Mouse (Mus musculus) E14TG2a.4 (cell line): ENCODE data around the gene Gart.

Experiments
- CTCF ChIP-seq: conservative IDR thresholded peaks from 2 replicates; pipeline ENCODE4 v1.5.1; 2014; ENCODE audit warnings: low read length
- NANOG ChIP-seq: IDR thresholded peaks from 2 replicates; pipeline ENCODE4 v1.6.1; 2014; ENCODE audit warnings: borderline replicate concordance, low read length, mixed read lengths

DNA sequence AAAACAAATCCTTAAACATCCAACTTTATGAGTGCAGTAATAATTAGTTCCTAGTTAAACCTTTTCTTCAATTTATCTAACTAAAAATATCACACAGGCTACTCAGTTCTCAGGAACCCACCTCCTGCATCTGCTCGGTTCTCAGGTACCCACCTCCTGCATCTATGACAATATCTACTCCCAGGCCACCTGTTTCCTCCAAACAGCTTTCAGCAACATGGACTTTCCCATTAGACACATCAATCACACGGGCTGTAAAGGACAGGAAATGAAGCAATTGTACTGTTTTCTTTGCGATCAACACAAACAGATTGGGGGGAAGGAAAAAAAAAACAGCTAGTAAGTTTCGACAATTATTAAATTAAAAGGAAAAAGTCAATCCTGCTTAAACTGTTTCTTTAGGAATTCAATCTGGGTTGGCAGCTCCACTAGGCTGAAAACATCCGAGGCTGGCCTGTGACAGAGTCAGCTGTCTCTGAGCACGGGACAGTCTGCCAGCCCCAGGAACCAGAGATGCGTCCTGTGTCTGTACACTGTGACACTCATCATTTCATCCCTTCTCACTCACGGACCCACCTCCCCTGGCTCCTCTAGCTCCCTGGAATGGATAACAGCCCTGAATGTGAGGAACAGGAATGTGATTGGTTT is 48.5 kb upstream of the Gart start:
- TF ChIP-seq CTCF (no peak), NANOG (no peak)
